Mouse (Mus musculus) large intestine, adult 2 months (tissue): Measurements from ENCODE around the gene Chid1. TPM values are rescaled to one million over a fixed set of nuclear protein-coding genes. Genes with fewer than 3 reads are reported as not detected.

Experiments
- DNase-seq: peaks from one replicate; pipeline ENCODE4 v3.0.0-alpha.2; 2012; ENCODE audit warnings: low read depth, low spot score
- WGBS: fragments of 180-500 bp; shearing (Covaris S2); methylation state at CpG from one replicate; pipeline ENCODE4 v1.1.7; 2018; 5-methylcytosine and 5-hydroxymethylcytosine counted together
- polyA plus RNA-seq: library from polyadenylated mRNA; depleted of rRNA; stranded (reverse); fragments of >200 nt; gene quantifications from 2 replicates; pipeline ENCODE4 v1.2.3, GENCODE M21; 2012

Chid1 gene
- polyA plus RNA-seq, 1 experiment, result 37.0 TPM

- 2% methylated on average over 81 of the region's 81 CpGs for WGBS
- DNase-seq, result no peak
These were observed 57.9 kb downstream of the Chid1 start for GRCm38 (mm10) chr7:141481498-141482401.

- DNase-seq, result no peak
- WGBS, result 12% methylated on average over 10 of the region's 10 CpGs
These were observed 58.7 kb downstream of the Chid1 start for GRCm38 (mm10) chr7:141480842-141481497.

- 44% methylated on average over 5 of the region's 5 CpGs for WGBS
- no peak for DNase-seq
These were observed 61.3 kb downstream of the Chid1 start for GRCm38 (mm10) chr7:141478270-141478748.

GRCm38 (mm10) chr7:141477578-141478269, 61.9 kb downstream of the Chid1 start:
- 35% methylated on average over 4 of the region's 4 CpGs for WGBS
- no peak for DNase-seq

- 9% methylated on average over 7 of the region's 7 CpGs for WGBS
- no peak for DNase-seq
These were observed 62.7 kb downstream of the Chid1 start for GRCm38 (mm10) chr7:141476981-141477370.

- no peak for DNase-seq
These were observed 63.3 kb downstream of the Chid1 start for GRCm38 (mm10) chr7:141476226-141476980.

GRCm38 (mm10) chr7:141475805-141476158, 63.9 kb downstream of the Chid1 start:
- under 1% methylated on average over 12 of the region's 12 CpGs for WGBS
- no peak for DNase-seq

More at GRCm38 (mm10) chr7:141476226-141476980, 63.3 kb downstream of the Chid1 start:
- WGBS, result 3% methylated on average over 17 of the region's 17 CpGs

- WGBS, result under 1% methylated on average over 87 of the region's 87 CpGs
- DNase-seq, result no peak
These were observed 64.4 kb downstream of the Chid1 start, which contains the start of the genes Polr2l and Tspan4 for GRCm38 (mm10) chr7:141475011-141475804. TSS of gene Polr2l (minus strand) at chr7:141475132. TSS of gene Tspan4 (plus strand) at chr7:141475240.

- WGBS, result 4% methylated on average over 5 of the region's 5 CpGs
These were observed 65.5 kb downstream of the Chid1 start for GRCm38 (mm10) chr7:141474160-141474559.

GRCm38 (mm10) chr7:141472763-141473162, 66.9 kb downstream of the Chid1 start:
- DNase-seq, result no peak
- 84% methylated on average over 6 of the region's 6 CpGs for WGBS

More at GRCm38 (mm10) chr7:141474160-141474559, 65.5 kb downstream of the Chid1 start:
- no peak for DNase-seq

- no peak for DNase-seq
- 68% methylated on average over 6 of the region's 6 CpGs for WGBS
These were observed 67.4 kb downstream of the Chid1 start for GRCm38 (mm10) chr7:141472226-141472625.

GRCm38 (mm10) chr7:141471236-141471635, 68.4 kb downstream of the Chid1 start:
- no peak for DNase-seq
- 86% methylated on average over 1 of the region's 1 CpGs for whole genome bisulfite sequencing

- DNase-seq, result no peak
- WGBS, result 92% methylated on average over 10 of the region's 10 CpGs
These were observed 69.1 kb downstream of the Chid1 start for GRCm38 (mm10) chr7:141470637-141470944.

- DNase-seq, result no peak
- WGBS, result 93% methylated on average over 18 of the region's 18 CpGs
These were observed 69.6 kb downstream of the Chid1 start for GRCm38 (mm10) chr7:141469901-141470636.

- no peak for DNase-seq
- WGBS, result 89% methylated on average over 6 of the region's 6 CpGs
These were observed 70.3 kb downstream of the Chid1 start for GRCm38 (mm10) chr7:141469352-141469751.

GRCm38 (mm10) chr7:141468522-141469211, 71.0 kb downstream of the Chid1 start:
- DNase-seq, result no peak
- WGBS, result 3% methylated on average over 8 of the region's 8 CpGs

- DNase-seq, result no peak
- 4% methylated on average over 5 of the region's 5 CpGs for WGBS
These were observed 71.5 kb downstream of the Chid1 start for GRCm38 (mm10) chr7:141468164-141468521.
